Mouse (Mus musculus): Measurements from ENCODE around the gene Sds. TPM values are rescaled to one million over a fixed set of nuclear protein-coding genes. Genes with fewer than 3 reads are reported as not detected.

Gene Sds
- total and polyA plus RNA-seq, 2 experiments from 2014 or later = 0.20 TPM; not detected in 1

GRCm38 (mm10) chr5:120439887-120440670 lies 36.2 kb upstream of the Sds start:
- no peak for TF ChIP-seq CTCF (IDR thresholded peaks at IDR 0.05; ENCODE audit: low read depth)
- Histone ChIP-seq H3K4me1 (ENCODE audit: insufficient read depth, low read length) (peaks cover 5% of the 10 kb centered on the region; the same call in 1 of the 2 replicates), H3K36me3 (ENCODE audit: insufficient read depth, low read length) (no peaks in the 10 kb centered on the region), H3K9me3 (ENCODE audit: low read length) (no peaks in the 10 kb centered on the region), H3K4me2 (ENCODE audit: low read depth, low read length) (peak overlapping the region; percentile 61), H3K9ac (replicated peaks; ENCODE audit: low read length) (peak overlapping the region; percentile 49), H3K27me3 (ENCODE audit: insufficient read depth, low read length) (peaks cover 28% of the 10 kb centered on the region), H3K4me3 (ENCODE audit: low read length) (peak overlapping the region; percentile 46), H3K27ac (peak overlapping the region; percentile 77)
- 2% methylated on average over 48 of the region's 61 CpGs for WGBS
- no peak for ATAC-seq
- no peak for DNase-seq (ENCODE audit: low spot score)

GRCm38 (mm10) chr5:120440733-120441132 lies 35.6 kb upstream of the Sds start:
- Histone ChIP-seq H3K36me3 (ENCODE audit: insufficient read depth, low read length) (no peaks in the 10 kb centered on the region), H3K9me3 (ENCODE audit: low read length) (no peaks in the 10 kb centered on the region), H3K4me1 (ENCODE audit: insufficient read depth, low read length) (peaks cover 5% of the 10 kb centered on the region; the same call in 1 of the 2 replicates), H3K27me3 (ENCODE audit: insufficient read depth, low read length) (peaks cover 23% of the 10 kb centered on the region), H3K9ac (replicated peaks; ENCODE audit: low read length) (peak overlapping the region; percentile 49; the same call in 1 of the 2 replicates), H3K4me2 (ENCODE audit: low read depth, low read length) (peak overlapping the region; percentile 61), H3K27ac (0 out of 2 replicates have a peak overlapping the region, but pooled peaks have one; percentile 77), H3K4me3 (ENCODE audit: low read length) (no peak overlapping the region)
- peak; percentile 96 for DNase-seq (ENCODE audit: low spot score)
- peak; percentile 54 for ATAC-seq
- TF ChIP-seq CTCF (IDR thresholded peaks at IDR 0.05; ENCODE audit: low read depth) = peak; percentile 93
- 6% methylated on average over 14 of the region's 14 CpGs for WGBS

GRCm38 (mm10) chr5:120447305-120447704 lies 29.0 kb upstream of the Sds start:
- ATAC-seq = no peak
- Histone ChIP-seq H3K4me3 (ENCODE audit: low read length) (no peak overlapping the region), H3K4me1 (ENCODE audit: insufficient read depth, low read length) (no peaks in the 10 kb centered on the region), H3K4me2 (ENCODE audit: low read depth, low read length) (no peak overlapping the region), H3K9me3 (ENCODE audit: low read length) (no peaks in the 10 kb centered on the region), H3K36me3 (ENCODE audit: insufficient read depth, low read length) (no peaks in the 10 kb centered on the region), H3K27me3 (ENCODE audit: insufficient read depth, low read length) (no peaks in the 10 kb centered on the region), H3K27ac (no peak overlapping the region), H3K9ac (replicated peaks; ENCODE audit: low read length) (no peak overlapping the region)
- 50% methylated on average over 13 of the region's 13 CpGs for WGBS
- TF ChIP-seq CTCF (IDR thresholded peaks at IDR 0.05; ENCODE audit: low read depth) = no peak
- no peak for DNase-seq (ENCODE audit: low spot score)

- H3K36me3 ChIP-seq (ENCODE audit: insufficient read depth, low read length) = no peaks in the 10 kb centered on the region
- H3K27ac ChIP-seq = no peak overlapping the region
- 69% methylated on average over 14 of the region's 14 CpGs for whole genome bisulfite sequencing
- no peak for TF ChIP-seq CTCF (IDR thresholded peaks at IDR 0.05; ENCODE audit: low read depth)
- no peak overlapping the region for H3K9ac ChIP-seq (replicated peaks; ENCODE audit: low read length)
- H3K9me3 ChIP-seq (ENCODE audit: low read length) = no peaks in the 10 kb centered on the region
- H3K4me2 ChIP-seq (ENCODE audit: low read depth, low read length) = no peak overlapping the region
- no peaks in the 10 kb centered on the region for H3K27me3 ChIP-seq (ENCODE audit: insufficient read depth, low read length)
- DNase-seq (ENCODE audit: low spot score) (no peak), ATAC-seq (no peak)
- H3K4me3 ChIP-seq (ENCODE audit: low read length) = no peak overlapping the region
- no peaks in the 10 kb centered on the region for H3K4me1 ChIP-seq (ENCODE audit: insufficient read depth, low read length)
These were observed 21.5 kb upstream of the Sds start for GRCm38 (mm10) chr5:120454756-120455337.

- Histone ChIP-seq H3K4me3 (ENCODE audit: low read length) (no peak overlapping the region), H3K9me3 (ENCODE audit: low read length) (no peaks in the 10 kb centered on the region), H3K27ac (no peak overlapping the region), H3K9ac (replicated peaks; ENCODE audit: low read length) (no peak overlapping the region), H3K4me2 (ENCODE audit: low read depth, low read length) (no peak overlapping the region), H3K27me3 (ENCODE audit: insufficient read depth, low read length) (no peaks in the 10 kb centered on the region), H3K4me1 (ENCODE audit: insufficient read depth, low read length) (no peaks in the 10 kb centered on the region), H3K36me3 (ENCODE audit: insufficient read depth, low read length) (no peaks in the 10 kb centered on the region)
- DNase-seq (ENCODE audit: low spot score) (no peak), ATAC-seq (no peak)
- no peak for TF ChIP-seq CTCF (IDR thresholded peaks at IDR 0.05; ENCODE audit: low read depth)
- 32% methylated on average over 1 of the region's 1 CpGs for WGBS
These were observed 20.1 kb upstream of the Sds start for GRCm38 (mm10) chr5:120456253-120456652.

- no peak for TF ChIP-seq CTCF (IDR thresholded peaks at IDR 0.05; ENCODE audit: low read depth)
- 49% methylated on average over 7 of the region's 7 CpGs for WGBS
- H3K4me1 ChIP-seq (ENCODE audit: insufficient read depth, low read length) = no peaks in the 10 kb centered on the region
- no peak overlapping the region for H3K9ac ChIP-seq (replicated peaks; ENCODE audit: low read length)
- H3K27me3 ChIP-seq (ENCODE audit: insufficient read depth, low read length) = no peaks in the 10 kb centered on the region
- DNase-seq (ENCODE audit: low spot score) (no peak), ATAC-seq (0 out of 2 replicates have a peak, but pooled peaks have one; percentile 19)
- H3K4me3 ChIP-seq (ENCODE audit: low read length) = no peak overlapping the region
- H3K27ac ChIP-seq = no peak overlapping the region
- no peaks in the 10 kb centered on the region for H3K36me3 ChIP-seq (ENCODE audit: insufficient read depth, low read length)
- no peak overlapping the region for H3K4me2 ChIP-seq (ENCODE audit: low read depth, low read length)
- H3K9me3 ChIP-seq (ENCODE audit: low read length) = no peaks in the 10 kb centered on the region
These were observed 19.3 kb upstream of the Sds start for GRCm38 (mm10) chr5:120456841-120457554.
